Mouse (Mus musculus) left cerebral cortex, adult 9 months (tissue): ENCODE results near the gene AL731706.1.
A peak's percentile ranks its signal among the peaks of the same experiment; 100 is the strongest.
"Not testable (repeated sequence)": the region's sequence is repeated elsewhere in the genome, so short reads cannot be mapped to it uniquely, and the experiment has no call there.

Experiments used
- DNase-seq, 2 experiments: peaks; one replicate each; pipeline ENCODE4 v3.0.0; 2022; ENCODE audit warnings: low spot score in 2 of 2

The AL731706.1 gene

DNA sequence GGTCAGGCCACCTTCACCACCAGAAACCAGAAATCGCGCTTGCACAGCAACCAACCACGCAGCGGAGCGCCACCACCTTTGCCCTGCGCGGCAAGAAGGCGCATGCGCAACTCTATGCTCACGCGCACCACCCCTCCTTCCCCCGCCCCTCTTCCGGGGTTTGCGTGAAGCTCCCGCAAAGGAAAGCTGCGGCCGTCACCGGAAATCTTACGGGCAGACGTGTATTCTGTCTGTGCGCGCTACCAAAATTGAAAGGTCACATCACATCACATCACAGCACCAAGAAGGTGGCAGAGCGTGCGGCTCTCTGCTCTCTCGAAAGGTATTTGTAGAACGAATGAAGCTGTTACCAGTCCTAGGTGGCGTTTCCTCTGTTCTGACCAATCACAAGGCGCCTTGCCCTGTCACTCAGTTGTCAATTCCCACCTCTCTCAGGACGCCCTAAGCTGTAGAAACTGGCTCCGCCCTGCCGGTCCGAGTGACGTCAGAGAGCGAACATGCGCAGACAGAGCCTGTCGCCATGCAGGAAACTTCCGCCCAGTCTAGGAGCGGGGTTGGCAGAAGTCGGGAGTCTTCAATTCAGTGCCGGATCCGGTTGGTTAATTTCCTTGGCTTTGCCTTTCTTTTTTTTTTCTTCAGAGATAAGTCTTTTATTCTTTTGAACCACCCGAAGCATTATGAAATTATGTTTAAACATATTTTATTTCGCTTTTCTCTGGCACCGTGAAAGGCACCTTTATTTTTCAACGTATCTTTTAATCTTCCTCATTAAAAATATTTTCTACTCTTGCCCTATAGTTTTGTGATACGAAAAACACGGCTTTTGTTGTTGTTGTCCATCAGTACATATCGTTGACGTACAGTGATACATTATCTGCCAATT is at the start of gene AL731706.1, which contains the start of the genes Slx4ip and Mkks:
Gene AL731706.1, minus strand, starts transcription at position 322 of the 883 bp plus-strand sequence.
Gene Slx4ip, plus strand, starts transcription at position 151 of the 883 bp plus-strand sequence.
Gene Mkks, minus strand, starts transcription at position 322 of the 883 bp plus-strand sequence.
- DNase-seq = peak; percentile 99 to 100

DNA sequence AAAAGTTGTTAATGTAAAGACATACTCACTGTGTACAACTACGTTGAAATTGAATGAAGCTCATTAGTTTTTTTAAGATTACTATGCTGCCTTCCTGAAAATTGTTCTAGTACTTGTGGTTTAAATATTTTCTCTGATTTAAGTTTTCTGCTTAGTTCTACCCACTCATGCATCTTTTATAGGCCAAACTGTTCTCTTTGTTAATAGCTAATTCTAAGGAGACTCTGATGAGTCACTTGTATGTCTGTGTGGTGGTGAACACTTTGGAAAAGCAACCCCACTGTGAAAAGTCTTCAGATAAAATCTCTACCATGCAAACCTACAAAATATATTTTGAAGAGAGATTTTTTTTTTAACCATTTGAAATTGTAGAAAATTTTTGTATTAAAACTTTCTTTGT is 47.1 kb upstream of the AL731706.1 start:
- no peak for DNase-seq

DNA sequence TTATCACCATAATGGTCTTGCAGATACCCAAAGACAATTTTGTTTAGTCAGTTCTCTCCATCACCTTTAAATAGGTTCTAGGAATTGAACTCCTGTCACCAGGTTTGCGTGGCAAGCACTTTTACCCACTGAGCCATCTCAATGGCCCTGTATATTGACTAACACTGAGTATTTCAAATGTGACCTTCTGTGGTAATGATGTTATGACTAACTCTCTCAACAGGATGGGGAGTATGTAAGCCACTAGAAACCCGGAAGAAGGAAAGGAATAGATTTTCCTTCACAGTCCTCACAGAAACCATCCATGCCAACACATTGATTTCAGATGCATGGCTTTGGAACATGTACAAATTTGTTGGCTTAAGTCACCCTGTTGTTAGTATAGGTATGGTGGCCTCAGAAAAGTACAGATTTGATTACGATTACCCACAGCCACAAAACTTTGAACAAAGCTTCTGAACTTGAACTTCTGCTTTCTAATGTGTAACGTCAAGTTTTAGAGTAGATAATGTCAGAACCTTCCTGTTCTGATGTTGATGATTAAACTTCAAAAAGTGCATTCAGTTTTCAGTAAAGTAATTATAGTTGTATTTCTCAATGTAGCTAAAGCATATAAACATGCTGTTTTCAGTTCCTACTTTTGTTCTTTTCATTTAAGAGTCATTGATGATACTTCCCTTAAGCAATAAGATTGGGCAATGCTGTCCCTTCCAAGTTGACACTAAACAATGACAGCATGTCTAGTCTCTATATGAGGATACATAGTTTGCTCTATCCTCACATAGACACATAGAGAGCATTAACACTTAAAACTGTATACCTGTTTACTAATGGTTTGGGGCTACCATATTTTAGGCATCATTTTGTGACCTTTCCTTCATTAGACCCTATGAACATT is 45.5 kb upstream of the AL731706.1 start:
- DNase-seq = no peak

DNA sequence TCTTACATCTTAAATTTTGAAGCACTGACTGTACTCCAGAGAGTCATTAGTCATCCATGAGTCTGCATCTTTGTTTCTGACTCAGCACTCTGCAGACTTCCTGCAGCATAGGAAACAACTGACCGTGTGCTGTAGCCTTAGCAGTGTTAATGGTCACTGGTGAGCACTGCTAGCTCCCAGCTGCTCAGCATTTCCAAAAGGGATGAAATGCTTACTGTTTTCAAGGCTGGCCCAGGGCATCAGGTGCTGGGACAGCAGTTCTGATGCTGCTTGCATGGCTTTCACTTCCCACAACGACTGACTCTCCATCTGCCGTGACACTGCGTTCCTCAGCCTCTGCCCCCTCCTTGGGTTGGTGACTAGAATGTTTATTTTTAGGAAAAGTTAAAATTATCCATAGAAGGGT is 29.8 kb upstream of the AL731706.1 start:
- DNase-seq = peak in 1 of 2 experiments; percentile 47

DNA sequence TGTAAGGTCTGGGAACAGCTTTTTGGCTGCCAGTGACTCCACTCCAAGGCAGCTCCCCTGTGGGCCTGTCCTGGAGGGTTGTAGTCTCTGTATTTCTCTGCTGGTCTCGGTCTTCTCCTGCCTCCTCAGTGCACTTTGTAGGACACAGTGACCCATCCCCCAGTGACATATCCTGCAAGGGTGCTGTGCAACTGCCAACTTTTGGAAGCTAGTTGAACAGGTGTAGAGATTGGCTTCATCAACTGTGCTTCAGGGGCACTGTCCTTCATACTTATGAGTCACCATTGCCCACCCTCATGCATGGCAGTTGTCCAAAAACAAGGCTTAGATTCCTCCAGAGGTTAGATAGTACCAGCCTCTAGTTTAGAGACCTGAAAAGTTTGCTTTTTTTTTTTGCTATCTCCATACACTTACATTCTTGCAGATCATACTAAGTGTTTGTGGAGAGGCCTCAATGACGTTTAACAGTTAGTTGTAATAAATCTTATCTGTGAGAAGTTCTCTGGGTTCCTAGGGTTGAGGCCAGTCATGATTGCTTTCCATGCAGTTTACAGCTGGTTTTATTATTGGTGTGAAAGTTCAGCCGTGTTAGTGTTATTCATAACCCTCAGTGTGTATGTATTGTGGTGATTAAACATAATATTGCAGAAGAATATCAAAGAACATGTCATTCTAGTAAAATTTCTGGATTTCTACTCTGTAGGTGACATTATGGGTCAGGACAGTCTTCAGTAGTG is 29.2 kb upstream of the AL731706.1 start:
- no peak for DNase-seq

DNA sequence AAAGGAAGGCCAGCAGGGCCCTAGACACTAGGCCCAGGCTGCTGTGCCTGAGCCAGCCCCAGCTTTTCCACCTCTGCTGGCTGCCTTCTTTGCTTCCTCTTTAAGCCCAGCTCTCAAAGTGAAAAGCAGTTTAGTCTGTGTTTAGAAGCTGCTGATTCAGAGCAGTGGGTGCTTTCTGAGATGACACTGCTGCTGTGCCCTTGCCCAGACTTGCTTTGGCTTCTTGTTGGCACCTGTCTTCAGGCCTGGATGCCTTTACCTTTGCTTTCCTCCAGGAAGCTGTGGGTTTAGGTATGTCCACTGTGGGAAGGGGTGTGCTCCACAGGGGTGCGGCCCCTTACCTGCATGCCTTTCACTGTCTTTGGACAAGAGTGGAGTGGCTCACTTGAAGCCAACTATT is 28.2 kb upstream of the AL731706.1 start:
- no peak for DNase-seq

DNA sequence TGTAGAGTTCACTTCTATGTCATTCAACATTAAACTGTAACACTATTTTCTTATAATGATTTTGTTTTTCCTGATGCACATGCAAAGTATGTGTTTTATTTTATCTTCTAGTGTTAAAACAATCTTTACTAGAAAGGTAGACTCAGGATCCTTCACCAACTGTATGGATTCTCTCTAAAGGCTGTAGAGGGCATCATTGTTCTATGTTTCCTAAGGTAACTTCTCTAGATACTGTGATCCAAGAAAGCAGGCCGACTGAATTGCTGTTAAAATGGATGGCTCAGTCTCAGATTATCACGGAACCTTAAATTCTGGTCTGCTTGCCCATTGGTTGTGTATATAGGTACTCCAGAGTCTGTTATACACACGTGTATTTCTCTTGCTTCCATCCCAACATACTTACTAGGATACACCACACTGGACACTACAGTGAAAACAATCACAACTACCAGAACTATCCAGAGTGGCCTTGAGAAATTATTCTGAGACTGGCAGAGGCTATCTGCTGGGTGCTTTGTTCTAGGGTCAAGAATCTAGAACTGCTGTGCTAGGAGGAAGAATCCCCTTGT is 23.2 kb upstream of the AL731706.1 start:
- no peak for DNase-seq

DNA sequence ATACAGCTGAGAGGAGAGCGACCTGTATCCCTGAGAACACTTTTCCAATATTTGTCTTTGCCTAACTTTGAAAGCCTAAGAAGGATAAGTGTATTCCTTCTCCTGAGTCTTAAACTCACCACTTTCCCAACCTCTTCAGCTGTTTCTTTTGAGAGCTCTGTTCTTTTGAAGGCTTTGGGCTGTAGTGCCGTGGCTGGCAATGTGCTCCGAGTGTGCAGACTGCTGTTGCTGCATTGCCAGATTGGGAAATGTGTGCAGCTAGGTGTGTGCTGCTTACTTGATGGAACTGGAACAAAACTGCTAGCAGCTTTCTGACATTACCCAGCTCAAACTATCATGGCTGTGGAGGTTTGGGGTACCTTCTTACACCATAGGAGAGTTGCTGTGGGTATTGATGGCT is 21.8 kb upstream of the AL731706.1 start:
- no peak for DNase-seq

DNA sequence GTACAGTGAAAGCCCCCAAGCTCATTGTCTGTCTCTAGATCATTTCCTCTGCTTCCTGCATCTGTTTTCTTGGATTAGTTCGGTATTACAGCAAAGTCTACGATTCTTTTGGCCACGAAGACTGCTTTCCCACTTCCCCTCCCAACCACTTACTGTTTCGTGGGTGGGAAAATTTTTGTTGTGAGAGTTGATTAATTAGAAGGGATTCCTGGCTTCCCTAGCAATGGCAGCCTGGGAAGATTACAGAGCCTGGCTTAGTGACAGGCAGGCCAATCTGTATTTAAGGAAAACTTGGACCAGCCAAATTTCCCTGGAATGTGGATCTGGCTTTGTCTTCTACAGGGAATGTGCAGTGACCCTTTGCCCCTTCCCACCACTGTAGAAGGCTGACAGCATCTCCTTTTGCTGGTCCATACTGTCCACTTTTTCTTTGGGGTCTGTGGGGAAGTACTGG is 20.8 kb upstream of the AL731706.1 start:
- DNase-seq = no peak

DNA sequence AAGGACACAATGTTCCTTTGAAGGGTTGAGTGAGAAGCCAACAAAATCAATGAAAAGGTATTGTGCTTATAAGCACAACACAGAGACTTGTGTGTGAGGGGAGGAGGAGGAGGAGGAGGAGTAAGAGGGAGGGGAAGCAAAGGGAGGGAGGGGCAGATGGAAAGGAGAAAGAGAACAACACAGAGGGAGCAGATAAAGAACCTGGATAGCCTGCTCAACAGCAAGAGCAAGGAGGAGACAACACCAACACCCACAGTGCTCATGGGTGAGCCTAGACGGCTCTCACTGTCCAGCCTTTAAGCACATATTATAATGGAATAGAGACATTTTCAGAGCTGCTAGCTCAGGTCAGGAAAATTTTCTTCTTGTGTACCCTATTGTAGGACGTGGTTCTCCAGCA is 18.1 kb upstream of the AL731706.1 start:
- no peak for DNase-seq

DNA sequence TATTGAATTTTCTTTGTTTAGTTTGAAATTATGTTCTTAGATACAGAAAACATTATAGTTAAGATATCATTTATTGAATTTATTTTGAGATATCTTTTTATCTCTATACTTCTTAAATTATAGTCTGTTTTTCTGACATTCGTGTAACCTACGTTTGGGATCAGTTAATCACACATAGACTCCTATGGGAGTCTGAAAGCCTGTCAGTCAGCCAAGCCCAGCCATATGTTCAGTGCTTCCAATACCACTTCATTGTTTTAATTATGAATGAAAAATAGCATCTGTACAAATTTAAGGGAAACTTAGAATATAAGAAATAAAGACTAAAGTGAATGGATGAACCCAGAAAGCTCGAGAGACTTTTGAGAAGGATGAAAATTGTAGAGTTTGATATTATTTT is 17.4 kb upstream of the AL731706.1 start:
- no peak for DNase-seq

DNA sequence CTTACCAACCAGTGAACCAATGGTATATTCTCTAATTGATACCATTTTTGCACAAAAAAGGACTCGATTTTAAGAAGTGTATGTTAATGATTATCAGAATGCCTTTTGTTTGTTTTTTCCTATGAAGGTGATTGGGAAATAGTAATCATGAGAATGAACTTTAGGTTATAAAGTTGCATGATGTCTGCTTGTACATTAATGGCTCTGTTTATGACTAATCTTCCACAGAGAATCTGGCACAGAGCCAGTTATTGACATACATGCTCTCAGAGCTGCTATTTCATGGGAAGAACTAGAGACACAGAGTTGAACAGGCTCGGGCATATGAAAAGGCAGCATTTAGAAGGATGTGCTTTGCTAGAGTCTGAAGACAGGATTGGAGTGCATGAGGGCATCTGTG is 4.9 kb upstream of the AL731706.1 start:
- DNase-seq = no peak

DNA sequence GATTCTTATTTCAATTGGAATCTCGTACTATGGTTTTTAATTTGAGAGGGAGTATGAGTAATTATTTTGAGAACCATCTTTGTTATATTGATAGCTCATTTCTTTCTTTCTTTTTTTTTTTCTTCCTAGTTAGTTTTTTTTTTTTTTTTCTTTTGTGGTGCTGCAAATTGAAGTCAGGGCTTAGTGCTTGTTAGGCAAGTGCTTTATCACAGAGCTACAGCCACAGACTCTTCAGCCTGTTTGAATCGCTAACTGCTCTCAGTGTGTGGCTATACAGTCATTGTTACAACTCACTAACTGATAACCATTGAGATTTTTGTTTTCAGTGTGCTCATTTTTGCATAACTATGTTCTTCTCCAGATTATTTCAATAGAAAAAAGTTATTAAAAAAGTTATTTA is 3.3 kb upstream of the AL731706.1 start:
- no peak for DNase-seq

DNA sequence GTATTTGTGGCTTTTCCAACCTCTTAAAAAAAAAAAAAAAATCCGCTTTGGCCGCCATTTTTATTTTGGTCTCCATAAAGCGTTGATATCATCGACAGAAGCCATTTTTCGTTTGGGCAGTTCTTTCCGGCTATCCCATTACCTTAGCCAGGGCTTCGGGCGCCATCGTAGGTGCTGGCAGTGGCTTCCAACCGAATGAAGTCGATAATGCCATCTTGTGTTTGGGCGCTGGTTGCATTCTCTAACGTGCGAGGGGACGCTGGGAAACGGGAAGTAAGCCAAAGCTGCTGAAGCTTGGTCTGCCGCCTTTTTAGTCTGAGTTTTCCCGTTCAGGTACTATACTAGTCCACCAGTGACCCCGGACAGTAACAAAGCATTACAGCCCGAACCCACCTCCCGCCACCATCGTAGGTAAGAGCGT is 772 bp upstream of the AL731706.1 start:
- peak; percentile 97 to 99 for DNase-seq

DNA sequence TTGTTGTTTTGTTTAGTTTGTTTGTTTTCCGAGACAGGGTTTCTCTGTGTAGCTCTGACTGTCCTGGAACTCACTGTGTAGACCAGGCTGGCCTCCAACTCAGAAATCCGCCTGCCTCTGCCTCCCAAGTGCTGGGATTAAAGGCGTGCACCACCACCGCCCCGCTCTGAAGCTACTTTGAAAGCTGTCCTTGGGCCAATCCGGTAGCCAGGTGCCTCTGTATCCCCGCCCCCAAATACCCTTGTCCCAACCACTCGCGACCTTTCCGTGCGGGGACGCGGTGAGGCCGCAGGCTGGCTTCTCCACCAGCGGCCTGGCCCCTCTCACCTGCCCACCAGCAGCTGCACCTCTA is 497 bp downstream of the AL731706.1 start:
- not testable (repeated sequence) for DNase-seq

DNA sequence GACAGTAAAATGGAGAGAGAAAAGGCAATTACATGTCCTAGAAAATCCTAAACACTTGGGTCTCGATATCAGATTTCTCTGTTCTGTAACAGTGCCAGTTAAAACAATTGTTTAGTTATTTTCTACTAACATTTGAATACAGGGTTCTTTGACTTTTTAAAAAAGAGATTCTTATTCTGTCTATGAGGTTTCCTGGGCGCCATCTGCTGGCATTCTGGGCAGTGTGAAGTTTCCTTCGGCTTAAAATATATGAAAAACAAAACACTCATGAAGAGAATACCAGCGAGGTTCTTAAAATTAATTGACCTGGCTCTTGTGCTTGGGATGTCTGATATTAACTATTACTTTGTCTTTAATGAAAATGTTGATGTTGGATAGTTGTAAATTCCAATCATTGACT is 4.3 kb downstream of the AL731706.1 start:
- DNase-seq = peak in 1 of 2 experiments; percentile 57

DNA sequence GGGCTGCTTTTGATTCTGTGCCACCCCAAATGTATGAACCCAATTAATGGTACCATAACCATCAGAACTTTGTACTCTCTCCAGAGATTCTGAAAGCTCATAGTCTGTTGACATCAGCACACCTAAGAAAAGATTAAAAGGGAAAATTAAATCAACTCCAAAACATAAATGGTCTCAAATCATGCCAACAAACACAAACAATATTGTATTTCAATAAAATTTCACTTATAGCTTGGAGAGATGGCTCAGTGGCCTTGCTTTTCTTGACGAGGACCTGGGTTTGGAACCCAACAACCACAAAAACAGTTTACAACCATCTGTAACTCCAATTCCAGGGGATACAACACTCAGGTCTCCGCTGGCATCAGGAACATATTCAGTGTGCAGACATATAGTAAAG is 5.6 kb downstream of the AL731706.1 start, which contains the start of gene AL731706.2:
Gene AL731706.2, minus strand, starts transcription at position 101 of the 400 bp plus-strand sequence.
- no peak for DNase-seq

DNA sequence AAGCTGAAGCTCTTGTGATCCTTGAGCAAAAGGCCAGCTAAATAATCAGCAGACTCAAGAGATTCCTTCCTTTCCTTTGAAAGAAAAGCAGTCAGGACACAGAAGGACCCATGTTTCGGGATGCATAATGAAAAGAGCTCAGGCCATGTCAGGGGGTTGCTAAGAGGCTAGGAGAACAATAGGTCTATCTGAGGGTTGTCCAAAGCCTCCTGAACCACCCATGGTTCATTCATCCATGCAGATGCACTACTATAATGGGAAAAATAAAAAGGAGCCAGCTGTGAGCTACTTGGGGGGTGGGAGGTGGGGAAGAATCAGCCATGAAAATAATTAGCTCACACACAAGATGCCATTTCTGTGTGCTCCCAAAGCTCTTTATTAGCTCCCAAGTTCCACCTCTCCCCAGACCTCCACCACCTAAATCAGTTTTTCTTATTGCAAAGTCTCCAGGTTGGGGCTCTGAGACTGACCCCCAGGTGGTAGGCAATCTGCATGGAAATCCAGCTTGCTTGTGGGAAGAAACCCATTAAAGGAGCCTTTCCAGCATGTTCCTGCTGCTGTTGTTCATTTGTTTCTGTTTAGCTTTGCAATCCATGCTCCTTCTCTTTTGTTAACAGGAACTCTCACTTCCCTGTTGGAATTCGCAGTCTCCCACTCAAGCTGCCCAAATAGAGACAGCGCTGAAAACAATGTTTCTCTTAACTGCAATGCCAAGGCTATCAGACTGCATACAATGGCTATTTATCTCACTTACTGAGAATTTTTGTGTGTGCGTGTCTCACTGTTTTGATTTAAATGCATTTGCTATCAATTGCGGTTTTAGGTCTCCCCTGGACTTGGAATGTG is 36.4 kb downstream of the AL731706.1 start:
- peak in 1 of 2 experiments; percentile 21 for DNase-seq

DNA sequence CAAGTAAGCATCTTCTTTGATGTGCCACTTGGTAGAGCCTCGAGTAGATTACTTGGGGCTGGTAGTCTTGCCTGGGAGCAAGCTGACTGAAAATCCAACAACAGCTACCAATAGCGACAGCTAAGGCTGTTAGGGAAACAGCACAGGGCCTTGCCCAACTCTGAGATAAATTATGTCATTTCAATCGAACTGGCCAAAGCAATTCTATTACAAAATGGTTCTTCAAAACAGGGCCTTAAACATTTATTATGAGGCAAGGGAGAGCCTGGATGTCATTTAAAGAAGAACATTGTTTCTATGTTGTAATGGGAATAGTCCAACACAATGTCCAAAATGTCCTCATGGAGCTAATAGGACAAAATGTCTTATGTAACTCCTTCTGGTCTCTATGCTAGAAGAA is 40.8 kb downstream of the AL731706.1 start:
- no peak for DNase-seq

DNA sequence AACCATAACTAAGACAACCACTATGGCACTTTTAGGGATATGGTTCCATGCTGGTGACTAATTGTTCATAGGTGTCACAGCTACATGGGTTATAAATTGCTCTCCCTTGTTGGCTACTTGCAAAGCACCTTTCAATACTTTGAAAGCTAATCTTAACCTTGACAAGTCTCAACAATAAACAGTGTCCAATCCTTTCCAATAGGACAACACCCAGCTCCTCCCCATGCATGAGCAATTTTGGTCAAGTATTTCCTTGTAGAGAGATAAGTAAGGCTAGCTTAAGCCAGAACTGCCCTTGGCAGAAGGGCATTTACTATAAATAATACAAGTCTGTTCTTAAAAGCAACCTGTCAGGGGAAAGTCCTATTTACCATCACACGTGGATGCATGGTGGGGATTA is 53.2 kb downstream of the AL731706.1 start:
- DNase-seq = no peak
